Mouse (Mus musculus): ENCODE measurements around the gene Hrc. TPM values are rescaled to one million over a fixed set of nuclear protein-coding genes. Genes with fewer than 3 reads are reported as not detected.

Hrc gene
- polyA plus RNA-seq, 1 experiment from 2014 or later, result 0.08 TPM

GRCm38 (mm10) chr7:45369022-45369745 lies 34.1 kb downstream of the Hrc start:
- no peak overlapping the region for H3K27ac ChIP-seq
- no peak overlapping the region for H3K9ac ChIP-seq
- no peak overlapping the region for H3K4me3 ChIP-seq
- no peaks in the 10 kb centered on the region for H3K9me3 ChIP-seq (replicated peaks)
- no peak overlapping the region; the same call in 1 of the 2 replicates for H3K4me2 ChIP-seq
- peaks cover 55% of the 10 kb centered on the region for H3K4me1 ChIP-seq
- peaks cover 26% of the 10 kb centered on the region for H3K36me3 ChIP-seq
- H3K27me3 ChIP-seq (replicated peaks), result peaks cover 58% of the 10 kb centered on the region
- ATAC-seq, result no peak
- WGBS (ENCODE audit: insufficient replicate concordance), result 57% methylated on average over 16 of the region's 16 CpGs

- ATAC-seq, result no peak
- H3K4me2 ChIP-seq, result peak overlapping the region; percentile 96
- peak overlapping the region; percentile 69 for H3K9ac ChIP-seq
- H3K4me1 ChIP-seq, result peaks cover 55% of the 10 kb centered on the region
- peak overlapping the region; percentile 58 for H3K4me3 ChIP-seq
- H3K36me3 ChIP-seq, result peaks cover 33% of the 10 kb centered on the region
- no peaks in the 10 kb centered on the region for H3K9me3 ChIP-seq (replicated peaks)
- H3K27me3 ChIP-seq (replicated peaks), result peaks cover 50% of the 10 kb centered on the region
- no peak overlapping the region for H3K27ac ChIP-seq
- WGBS (ENCODE audit: insufficient replicate concordance), result 10% methylated on average over 49 of the region's 52 CpGs
Measured at GRCm38 (mm10) chr7:45369836-45370474, 34.9 kb downstream of the Hrc start.

GRCm38 (mm10) chr7:45370475-45371311 lies 35.6 kb downstream of the Hrc start, which contains the start of gene Lin7b:
TSS of gene Lin7b (minus strand) at chr7:45370583.
- WGBS (ENCODE audit: insufficient replicate concordance), result 8% methylated on average over 28 of the region's 28 CpGs
- Histone ChIP-seq H3K27me3 (replicated peaks) (peaks cover 43% of the 10 kb centered on the region), H3K4me3 (peak within 1 kb of the TSS; percentile 58)

GRCm38 (mm10) chr7:45372371-45372770 lies 37.3 kb downstream of the Hrc start:
- WGBS (ENCODE audit: insufficient replicate concordance), result 78% methylated on average over 5 of the region's 5 CpGs
- H3K4me3 ChIP-seq, result no peak overlapping the region
- H3K4me1 ChIP-seq, result peaks cover 42% of the 10 kb centered on the region
- H3K27me3 ChIP-seq (replicated peaks), result peaks cover 31% of the 10 kb centered on the region
- no peak overlapping the region for H3K9ac ChIP-seq
- peaks cover 56% of the 10 kb centered on the region for H3K36me3 ChIP-seq
- ATAC-seq, result no peak
- H3K4me2 ChIP-seq, result no peak overlapping the region
- H3K9me3 ChIP-seq (replicated peaks), result no peaks in the 10 kb centered on the region
- no peak overlapping the region for H3K27ac ChIP-seq

More at GRCm38 (mm10) chr7:45370475-45371311, 35.6 kb downstream of the Hrc start, which contains the start of gene Lin7b:
- Histone ChIP-seq H3K9me3 (replicated peaks) (no peaks in the 10 kb centered on the region), H3K36me3 (peaks cover 39% of the 10 kb centered on the region), H3K9ac (peak within 1 kb of the TSS; percentile 69), H3K4me1 (peaks cover 55% of the 10 kb centered on the region), H3K27ac (0 out of 2 replicates have a peak within 1 kb of the TSS, but pooled peaks have one; percentile 4), H3K4me2 (peak within 1 kb of the TSS; percentile 96)
- ATAC-seq, result peak; percentile 79

GRCm38 (mm10) chr7:45374620-45375019 lies 39.5 kb downstream of the Hrc start:
- no peak overlapping the region for H3K4me2 ChIP-seq
- no peak overlapping the region for H3K27ac ChIP-seq
- no peak overlapping the region for H3K4me3 ChIP-seq
- peaks cover 10% of the 10 kb centered on the region for H3K27me3 ChIP-seq (replicated peaks)
- H3K4me1 ChIP-seq, result peaks cover 20% of the 10 kb centered on the region
- 75% methylated on average over 8 of the region's 8 CpGs for WGBS (ENCODE audit: insufficient replicate concordance)
- H3K9me3 ChIP-seq (replicated peaks), result no peaks in the 10 kb centered on the region
- no peak overlapping the region for H3K9ac ChIP-seq
- peaks cover 78% of the 10 kb centered on the region for H3K36me3 ChIP-seq
- ATAC-seq, result no peak

DNA sequence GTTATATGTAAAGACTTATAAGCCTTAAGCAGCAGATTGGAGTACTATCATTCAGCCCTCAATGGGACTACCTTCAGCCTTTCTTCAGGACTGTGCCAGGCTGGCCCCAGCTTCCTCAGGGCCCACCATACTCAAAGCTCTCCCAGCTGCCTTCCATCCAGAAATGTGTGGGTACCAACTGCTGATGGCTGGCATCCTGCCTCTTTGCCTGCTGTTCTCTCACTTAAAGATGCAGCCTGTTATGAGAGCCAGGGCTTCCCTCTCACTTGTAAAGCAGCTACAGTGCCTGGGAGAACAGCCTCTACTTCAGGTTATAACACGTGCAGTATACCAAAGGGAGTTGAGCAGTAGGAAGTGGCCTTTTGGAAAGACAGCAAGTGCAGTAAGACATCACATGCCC lies 41.0 kb downstream of the Hrc start:
- Histone ChIP-seq H3K4me3 (no peak overlapping the region), H3K9ac (no peak overlapping the region), H3K27ac (no peak overlapping the region), H3K36me3 (peaks cover 93% of the 10 kb centered on the region), H3K4me2 (no peak overlapping the region), H3K27me3 (replicated peaks) (no peaks in the 10 kb centered on the region), H3K4me1 (peaks cover 6% of the 10 kb centered on the region), H3K9me3 (replicated peaks) (no peaks in the 10 kb centered on the region)
- no peak for ATAC-seq
- WGBS (ENCODE audit: insufficient replicate concordance), result 78% methylated on average over 1 of the region's 1 CpGs

GRCm38 (mm10) chr7:45386077-45386476 lies 51.0 kb downstream of the Hrc start:
- no peak overlapping the region for H3K9ac ChIP-seq
- no peak overlapping the region for H3K4me2 ChIP-seq
- no peak for ATAC-seq
- no peak overlapping the region for H3K4me3 ChIP-seq
- H3K27ac ChIP-seq, result no peak overlapping the region
- no peaks in the 10 kb centered on the region for H3K27me3 ChIP-seq (replicated peaks)
- 87% methylated on average over 3 of the region's 3 CpGs for WGBS (ENCODE audit: insufficient replicate concordance)
- no peaks in the 10 kb centered on the region for H3K9me3 ChIP-seq (replicated peaks)
- H3K36me3 ChIP-seq, result peaks cover 99% of the 10 kb centered on the region
- H3K4me1 ChIP-seq, result no peaks in the 10 kb centered on the region

Other genes starting within 250 kb of the Hrc start
- gene Rcn3, start 243.1 kb upstream of the Hrc start, polyA plus RNA-seq (2016; fragmentation: Nextera tagmentation; extraction: Ambion mirVana), result 69.1 and 70.9 TPM in 2 replicates
- gene Fcgrt, start 231.4 kb upstream of the Hrc start, polyA plus RNA-seq (2016; fragmentation: Nextera tagmentation; extraction: Ambion mirVana), result 26.6 and 26.9 TPM in 2 replicates
- 1,421 and 1,491 TPM in 2 replicates for gene Rps11, start 210.9 kb upstream of the Hrc start, polyA plus RNA-seq (2016; fragmentation: Nextera tagmentation; extraction: Ambion mirVana)
- 1,134 and 1,149 TPM in 2 replicates for gene Rpl13a, start 206.5 kb upstream of the Hrc start, polyA plus RNA-seq (2016; fragmentation: Nextera tagmentation; extraction: Ambion mirVana)
- gene Gm45713, start 199.1 kb upstream of the Hrc start, polyA plus RNA-seq (2016; fragmentation: Nextera tagmentation; extraction: Ambion mirVana), result 0.27 and 0.59 TPM in 2 replicates
- gene Flt3l, start 198.9 kb upstream of the Hrc start, polyA plus RNA-seq (2016; fragmentation: Nextera tagmentation; extraction: Ambion mirVana), result 5.1 and 5.7 TPM in 2 replicates
- gene Pih1d1, start 181.0 kb upstream of the Hrc start, polyA plus RNA-seq (2016; fragmentation: Nextera tagmentation; extraction: Ambion mirVana), result 60.5 and 61.7 TPM in 2 replicates
- gene Aldh16a1, start 180.7 kb upstream of the Hrc start, polyA plus RNA-seq (2016; fragmentation: Nextera tagmentation; extraction: Ambion mirVana), result 35.9 and 41.2 TPM in 2 replicates
- gene Slc17a7, start 171.3 kb upstream of the Hrc start, polyA plus RNA-seq (2016; fragmentation: Nextera tagmentation; extraction: Ambion mirVana), result not detected in 2 replicates
- gene Gfy, start 155.7 kb upstream of the Hrc start, polyA plus RNA-seq (2016; fragmentation: Nextera tagmentation; extraction: Ambion mirVana), result not detected in 2 replicates
- gene Pth2, start 154.3 kb upstream of the Hrc start, polyA plus RNA-seq (2016; fragmentation: Nextera tagmentation; extraction: Ambion mirVana), result not detected in 2 replicates
- gene Ccdc155, start 130.4 kb upstream of the Hrc start, polyA plus RNA-seq (2016; fragmentation: Nextera tagmentation; extraction: Ambion mirVana), result 0.07 and 0.13 TPM in 2 replicates
- gene Dkkl1, start 123.1 kb upstream of the Hrc start, polyA plus RNA-seq (2016; fragmentation: Nextera tagmentation; extraction: Ambion mirVana), result 1.9 and 3.0 TPM in 2 replicates
- 23.6 and 28.2 TPM in 2 replicates for gene Tead2, start 119.5 kb upstream of the Hrc start, polyA plus RNA-seq (2016; fragmentation: Nextera tagmentation; extraction: Ambion mirVana)
- 14.0 and 14.6 TPM in 2 replicates for gene Cd37, start 96.2 kb upstream of the Hrc start, polyA plus RNA-seq (2016; fragmentation: Nextera tagmentation; extraction: Ambion mirVana)
- gene Slc6a16, start 94.2 kb upstream of the Hrc start, polyA plus RNA-seq (2016; fragmentation: Nextera tagmentation; extraction: Ambion mirVana), result not detected in 2 replicates
- not detected in 2 replicates for gene Slc6a21, start 57.8 kb upstream of the Hrc start, polyA plus RNA-seq (2016; fragmentation: Nextera tagmentation; extraction: Ambion mirVana)
- 1.2 and 2.2 TPM in 2 replicates for gene Trpm4, start 1.5 kb upstream of the Hrc start, polyA plus RNA-seq (2016; fragmentation: Nextera tagmentation; extraction: Ambion mirVana)
- gene Ppfia3, start 31.7 kb downstream of the Hrc start, polyA plus RNA-seq (2016; fragmentation: Nextera tagmentation; extraction: Ambion mirVana), result 0.37 and 0.45 TPM in 2 replicates
- 0.38 TPM in 1 of 2 replicates, not detected in the other for gene Lin7b, start 35.3 kb downstream of the Hrc start, polyA plus RNA-seq (2016; fragmentation: Nextera tagmentation; extraction: Ambion mirVana)
- 170 and 179 TPM in 2 replicates for gene Snrnp70, start 60.5 kb downstream of the Hrc start, polyA plus RNA-seq (2016; fragmentation: Nextera tagmentation; extraction: Ambion mirVana)
- gene Kcna7, start 70.4 kb downstream of the Hrc start, polyA plus RNA-seq (2016; fragmentation: Nextera tagmentation; extraction: Ambion mirVana), result 0.05 and 0.10 TPM in 2 replicates
- gene Ntf5, start 78.4 kb downstream of the Hrc start, polyA plus RNA-seq (2016; fragmentation: Nextera tagmentation; extraction: Ambion mirVana), result 0.81 and 0.87 TPM in 2 replicates
- not detected in 2 replicates for gene Lhb, start 85.5 kb downstream of the Hrc start, polyA plus RNA-seq (2016; fragmentation: Nextera tagmentation; extraction: Ambion mirVana)
- 8.6 and 10.2 TPM in 2 replicates for gene Gys1, start 99.6 kb downstream of the Hrc start, polyA plus RNA-seq (2016; fragmentation: Nextera tagmentation; extraction: Ambion mirVana)
- 135 and 141 TPM in 2 replicates for gene Ruvbl2, start 102.8 kb downstream of the Hrc start, polyA plus RNA-seq (2016; fragmentation: Nextera tagmentation; extraction: Ambion mirVana)
- gene Ftl1, start 124.6 kb downstream of the Hrc start, polyA plus RNA-seq (2016; fragmentation: Nextera tagmentation; extraction: Ambion mirVana), result 7,751 and 8,218 TPM in 2 replicates
- 147 and 155 TPM in 2 replicates for gene Bax, start 131.6 kb downstream of the Hrc start, polyA plus RNA-seq (2016; fragmentation: Nextera tagmentation; extraction: Ambion mirVana)
- gene Tulp2, start 146.6 kb downstream of the Hrc start, polyA plus RNA-seq (2016; fragmentation: Nextera tagmentation; extraction: Ambion mirVana), result 1.9 and 2.0 TPM in 2 replicates
- gene Gm45808, start 151.5 kb downstream of the Hrc start, polyA plus RNA-seq (2016; fragmentation: Nextera tagmentation; extraction: Ambion mirVana), result not detected in 2 replicates
- gene Dhdh, start 153.5 kb downstream of the Hrc start, polyA plus RNA-seq (2016; fragmentation: Nextera tagmentation; extraction: Ambion mirVana), result 2.8 and 3.1 TPM in 2 replicates
- gene Nucb1, start 175.1 kb downstream of the Hrc start, polyA plus RNA-seq (2016; fragmentation: Nextera tagmentation; extraction: Ambion mirVana), result 140 and 146 TPM in 2 replicates
- 157 and 165 TPM in 2 replicates for gene Ppp1r15a, start 191.0 kb downstream of the Hrc start, polyA plus RNA-seq (2016; fragmentation: Nextera tagmentation; extraction: Ambion mirVana)
- 0.80 and 0.87 TPM in 2 replicates for gene Plekha4, start 191.0 kb downstream of the Hrc start, polyA plus RNA-seq (2016; fragmentation: Nextera tagmentation; extraction: Ambion mirVana)
- 1.5 and 1.8 TPM in 2 replicates for gene Hsd17b14, start 219.6 kb downstream of the Hrc start, polyA plus RNA-seq (2016; fragmentation: Nextera tagmentation; extraction: Ambion mirVana)
- 50.4 and 54.7 TPM in 2 replicates for gene Bcat2, start 234.9 kb downstream of the Hrc start, polyA plus RNA-seq (2016; fragmentation: Nextera tagmentation; extraction: Ambion mirVana)